Mouse (Mus musculus) liver, adult 2 months (tissue): Measurements from ENCODE around the gene Ugt2a2. TPM values are rescaled to one million over a fixed set of nuclear protein-coding genes. Genes with fewer than 3 reads are reported as not detected.
"Not testable (repeated sequence)": the region's sequence is repeated elsewhere in the genome, so short reads cannot be mapped to it uniquely, and the experiment has no call there.

Experiments used
- DNase-seq: peaks from one replicate; pipeline ENCODE4 v3.0.0-alpha.2; 2011; ENCODE audit warnings: low read depth, low spot score; ENCODE audit errors: extremely low read depth
- H3K27ac ChIP-seq: fragments of 200-500 bp; replicated peaks from 2 replicates; pipeline ENCODE4 v1.5.1; 2012; ENCODE audit warnings: low read depth, mild to moderate bottlenecking, control low read depth, inconsistent platforms, low read length; ENCODE audit not compliant: insufficient read depth
- H3K27me3 ChIP-seq: fragments of 200-500 bp; 2 replicates; pipeline ENCODE4 v1.6.1; 2012; ENCODE audit warnings: mild to moderate bottlenecking, moderate library complexity, low read length, inconsistent platforms; ENCODE audit not compliant: control insufficient read depth, insufficient read depth
- H3K36me3 ChIP-seq: fragments of 200-500 bp; 2 replicates; pipeline ENCODE4 v1.6.1; 2012; ENCODE audit warnings: low read length, inconsistent platforms; ENCODE audit not compliant: control insufficient read depth, insufficient read depth
- H3K4me1 ChIP-seq: fragments of 200-500 bp; 2 replicates; pipeline ENCODE4 v1.6.1; 2011; ENCODE audit warnings: low read length; ENCODE audit not compliant: control insufficient read depth, insufficient read depth
- H3K4me3 ChIP-seq: fragments of 200-500 bp; 2 replicates; pipeline ENCODE4 v1.5.1; 2011; ENCODE audit warnings: low read depth, mild to moderate bottlenecking, control low read depth, low read length, moderate library complexity; ENCODE audit not compliant: insufficient read depth
- H3K79me2 ChIP-seq: fragments of 200-500 bp; 2 replicates; pipeline ENCODE4 v1.6.1; 2012; ENCODE audit warnings: inconsistent platforms, mild to moderate bottlenecking, low read length, moderate library complexity; ENCODE audit not compliant: control insufficient read depth, insufficient read depth
- H3K9ac ChIP-seq: fragments of 200-500 bp; 2 replicates; pipeline ENCODE4 v1.6.1; 2012; ENCODE audit warnings: low read depth, mild to moderate bottlenecking, control low read depth, inconsistent platforms, low read length
- CTCF ChIP-seq: fragments of 200-500 bp; IDR thresholded peaks from 2 replicates; pipeline ENCODE4 v1.5.1; 2011; ENCODE audit warnings: low read depth, low read length, control low read depth
- POLR2A ChIP-seq: fragments of 200-500 bp; IDR thresholded peaks from 2 replicates; pipeline ENCODE4 v1.6.1; 2011; ENCODE audit warnings: low read length, control low read depth; ENCODE audit not compliant: insufficient read depth; ENCODE audit errors: extremely low read depth
- WGBS: fragments of 180-500 bp; shearing (Covaris S2); methylation state at CpG from one replicate; pipeline ENCODE4 v1.1.7; 2018; 5-methylcytosine and 5-hydroxymethylcytosine counted together
- polyA plus RNA-seq: library from polyadenylated mRNA; depleted of rRNA; stranded (reverse); fragments of >200 nt; gene quantifications from 2 replicates; pipeline ENCODE4 v1.2.3, GENCODE M21; 2012
- total RNA-seq: library from RNA; depleted of rRNA; stranded (reverse); fragments of >200 nt; gene quantifications from 2 replicates; pipeline ENCODE4 v1.2.3, GENCODE M21; 2014

The Ugt2a2 gene
- total and polyA plus RNA-seq, 2 experiments: not detected

- Histone ChIP-seq H3K9ac (no peak within 1 kb of the TSS), H3K79me2 (no peaks in the 10 kb centered on the region), H3K27me3 (no peaks in the 10 kb centered on the region), H3K4me1 (no peaks in the 10 kb centered on the region), H3K36me3 (no peaks in the 10 kb centered on the region), H3K4me3 (no peak within 1 kb of the TSS), H3K27ac (no peak within 1 kb of the TSS)
- 93% methylated on average over 1 of the region's 1 CpGs for WGBS
- DNase-seq: no peak
- TF ChIP-seq POLR2A: no peak
- TF ChIP-seq CTCF: no peak
These were observed 8.7 kb upstream of the Ugt2a2 start, which contains the start of gene Ugt2a1 for GRCm38 (mm10) chr5:87490771-87491170. Gene Ugt2a1, minus strand, starts transcription at chr5:87490871.

- H3K4me3 ChIP-seq, DNase-seq, H3K27me3 ChIP-seq, H3K27ac ChIP-seq, H3K36me3 ChIP-seq, H3K79me2 ChIP-seq, H3K4me1 ChIP-seq, H3K9ac ChIP-seq: not testable (repeated sequence)
- 90% methylated on average over 1 of the region's 1 CpGs for WGBS
These were observed 4.6 kb upstream of the Ugt2a2 start, which contains the start of gene Gm43638 for GRCm38 (mm10) chr5:87486706-87487105. Gene Gm43638, minus strand, starts transcription at chr5:87486806.

GRCm38 (mm10) chr5:87458810-87459209 lies 23.2 kb downstream of the Ugt2a2 start:
- no peaks in the 10 kb centered on the region for H3K36me3 ChIP-seq
- H3K27ac ChIP-seq: no peak overlapping the region
- no peak for TF ChIP-seq POLR2A
- no peak for TF ChIP-seq CTCF
- no peak overlapping the region for H3K4me3 ChIP-seq
- no peak for DNase-seq
- 91% methylated on average over 1 of the region's 1 CpGs for WGBS
- no peak overlapping the region for H3K9ac ChIP-seq
- no peaks in the 10 kb centered on the region for H3K79me2 ChIP-seq
- peaks cover 7% of the 10 kb centered on the region; the same call in 1 of the 2 replicates for H3K4me1 ChIP-seq
- H3K27me3 ChIP-seq: no peaks in the 10 kb centered on the region

GRCm38 (mm10) chr5:87457701-87458100 lies 24.4 kb downstream of the Ugt2a2 start:
- DNase-seq: peak; percentile 9
- peaks cover 7% of the 10 kb centered on the region; the same call in 1 of the 2 replicates for H3K4me1 ChIP-seq
- H3K9ac ChIP-seq: no peak overlapping the region
- TF ChIP-seq POLR2A (no peak), CTCF (no peak)
- no peaks in the 10 kb centered on the region for H3K27me3 ChIP-seq
- no peak overlapping the region for H3K4me3 ChIP-seq
- H3K27ac ChIP-seq: no peak overlapping the region
- H3K36me3 ChIP-seq: no peaks in the 10 kb centered on the region
- no peaks in the 10 kb centered on the region for H3K79me2 ChIP-seq

- H3K4me1 ChIP-seq: peaks cover 7% of the 10 kb centered on the region; the same call in 1 of the 2 replicates
- H3K36me3 ChIP-seq: no peaks in the 10 kb centered on the region
- no peak for TF ChIP-seq POLR2A
- TF ChIP-seq CTCF: no peak
- WGBS: 27% methylated on average over 3 of the region's 3 CpGs
- peak overlapping the region; percentile 16; the same call in 1 of the 2 replicates for H3K4me3 ChIP-seq
- peak; percentile 86 for DNase-seq
- H3K9ac ChIP-seq: no peak overlapping the region
- no peaks in the 10 kb centered on the region for H3K27me3 ChIP-seq
- peak overlapping the region; percentile 63 for H3K27ac ChIP-seq
- no peaks in the 10 kb centered on the region for H3K79me2 ChIP-seq
These were observed 25.7 kb downstream of the Ugt2a2 start for GRCm38 (mm10) chr5:87456216-87456850.

- peaks cover 7% of the 10 kb centered on the region; the same call in 1 of the 2 replicates for H3K4me1 ChIP-seq
- no peaks in the 10 kb centered on the region for H3K79me2 ChIP-seq
- H3K9ac ChIP-seq: no peak overlapping the region
- TF ChIP-seq CTCF (no peak), POLR2A (no peak)
- H3K27me3 ChIP-seq: no peaks in the 10 kb centered on the region
- H3K4me3 ChIP-seq: no peak overlapping the region
- no peak for DNase-seq
- no peaks in the 10 kb centered on the region for H3K36me3 ChIP-seq
- no peak overlapping the region for H3K27ac ChIP-seq
These were observed 26.5 kb downstream of the Ugt2a2 start for GRCm38 (mm10) chr5:87455519-87455918.

GRCm38 (mm10) chr5:87452514-87452913 lies 29.5 kb downstream of the Ugt2a2 start:
- not testable (repeated sequence) for H3K27me3 ChIP-seq, H3K79me2 ChIP-seq, H3K4me1 ChIP-seq, DNase-seq, H3K27ac ChIP-seq, H3K4me3 ChIP-seq, H3K36me3 ChIP-seq, H3K9ac ChIP-seq
- WGBS: 66% methylated on average over 3 of the region's 5 CpGs
